Mouse (Mus musculus) brown adipose tissue, adult 24 weeks (tissue): ENCODE data around the gene Mapk6. TPM values are rescaled to one million over a fixed set of nuclear protein-coding genes. Genes with fewer than 3 reads are reported as not detected.
"Not testable (repeated sequence)": the region's sequence is repeated elsewhere in the genome, so short reads cannot be mapped to it uniquely, and the experiment has no call there.

Experiments used
- H3K27ac ChIP-seq: fragments of 200-500 bp; replicated peaks from 2 replicates; pipeline ENCODE4 v1.5.1; 2012; ENCODE audit warnings: low read depth, mild to moderate bottlenecking, low read length
- H3K4me1 ChIP-seq: fragments of 200-500 bp; 2 replicates; pipeline ENCODE4 v1.6.1; 2012; ENCODE audit warnings: low read length, mixed read lengths; ENCODE audit not compliant: control insufficient read depth, insufficient read depth, insufficient read length
- H3K4me3 ChIP-seq: fragments of 200-500 bp; 2 replicates; pipeline ENCODE4 v1.5.1; 2012; ENCODE audit warnings: low read depth, mild to moderate bottlenecking, low read length, moderate library complexity; ENCODE audit not compliant: insufficient read depth
- polyA plus RNA-seq: library from polyadenylated mRNA; stranded (reverse); fragments of >200 nt; gene quantifications from 2 replicates; pipeline ENCODE4 v1.2.4, GENCODE M21; 2012; ENCODE audit not compliant: missing spikeins, insufficient read depth, insufficient read length

Mapk6 gene
- polyA plus RNA-seq, 1 experiment, result 12.0 TPM

GRCm38 (mm10) chr9:75378774-75379173 lies 31.0 kb downstream of the Mapk6 start:
- no peak overlapping the region for H3K27ac ChIP-seq
- no peaks in the 10 kb centered on the region for H3K4me1 ChIP-seq
- H3K4me3 ChIP-seq, result no peak overlapping the region

DNA sequence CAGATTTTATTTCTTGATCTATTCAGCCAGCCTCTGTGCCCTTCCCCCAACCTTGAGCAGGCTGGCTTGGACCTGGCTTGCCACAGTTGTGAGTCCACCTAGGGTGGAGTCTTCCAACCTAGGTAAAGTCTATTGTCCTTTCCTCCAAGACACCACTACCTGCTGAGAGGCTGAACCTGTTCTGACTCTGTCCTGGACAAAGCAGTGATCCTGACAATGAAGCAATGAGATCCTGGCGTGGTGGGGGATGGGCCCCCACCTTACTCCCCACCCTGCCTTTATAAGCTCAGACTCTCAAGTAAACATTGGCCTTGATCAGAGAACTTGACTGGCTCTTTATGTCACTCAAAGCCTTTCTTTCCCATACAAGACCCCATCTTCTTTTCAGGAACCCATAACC lies 33.4 kb downstream of the Mapk6 start:
- H3K4me3 ChIP-seq, result no peak overlapping the region
- no peaks in the 10 kb centered on the region for H3K4me1 ChIP-seq
- no peak overlapping the region for H3K27ac ChIP-seq

- Histone ChIP-seq H3K4me3 (no peak overlapping the region), H3K27ac (no peak overlapping the region), H3K4me1 (no peaks in the 10 kb centered on the region)
These were observed 34.2 kb downstream of the Mapk6 start for GRCm38 (mm10) chr9:75375606-75376005.

GRCm38 (mm10) chr9:75368779-75369178 lies 41.0 kb downstream of the Mapk6 start:
- Histone ChIP-seq H3K4me3 (no peak overlapping the region), H3K27ac (no peak overlapping the region), H3K4me1 (no peaks in the 10 kb centered on the region)

DNA sequence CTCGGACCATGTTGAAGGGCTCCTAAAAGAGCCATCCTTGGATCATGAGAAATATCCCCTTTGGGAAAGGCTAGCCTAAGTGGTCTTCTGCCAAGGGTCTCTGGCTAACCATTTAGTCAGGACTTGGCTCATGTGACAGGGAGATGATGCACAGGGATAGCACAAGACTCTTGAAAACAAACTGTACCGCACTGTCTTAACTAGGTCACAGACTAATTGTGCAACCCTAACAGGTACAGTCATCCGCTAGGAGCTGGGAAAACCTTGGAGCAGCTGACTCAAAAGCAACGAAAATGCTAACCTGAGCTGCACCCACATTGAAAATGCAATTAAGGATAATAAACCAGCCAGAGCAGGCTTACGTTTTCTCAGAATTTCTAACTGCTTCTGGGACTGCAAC lies 43.6 kb downstream of the Mapk6 start:
- Histone ChIP-seq H3K27ac (no peak overlapping the region), H3K4me1 (no peaks in the 10 kb centered on the region), H3K4me3 (no peak overlapping the region)

DNA sequence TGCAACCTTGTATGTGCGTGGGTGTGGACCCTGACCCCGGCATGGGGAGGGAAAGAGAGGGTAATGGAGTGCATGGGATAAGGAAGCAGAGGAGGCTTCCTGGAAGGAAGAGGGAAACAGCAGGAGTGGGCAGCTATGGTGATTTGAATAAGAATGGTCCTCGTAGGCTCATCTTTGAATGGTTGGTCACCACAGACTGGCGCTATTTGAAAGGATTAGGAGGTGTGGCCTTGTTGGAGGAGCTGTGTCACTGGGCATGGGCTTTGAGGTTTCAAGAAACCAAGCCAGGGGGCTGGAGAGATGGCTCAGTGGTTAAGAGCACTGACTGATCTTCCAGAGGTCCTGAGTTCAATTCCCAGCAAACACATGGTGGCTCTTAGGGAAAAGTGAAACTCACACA lies 44.6 kb downstream of the Mapk6 start:
- Histone ChIP-seq H3K4me1 (no peaks in the 10 kb centered on the region), H3K4me3 (no peak overlapping the region), H3K27ac (no peak overlapping the region)

DNA sequence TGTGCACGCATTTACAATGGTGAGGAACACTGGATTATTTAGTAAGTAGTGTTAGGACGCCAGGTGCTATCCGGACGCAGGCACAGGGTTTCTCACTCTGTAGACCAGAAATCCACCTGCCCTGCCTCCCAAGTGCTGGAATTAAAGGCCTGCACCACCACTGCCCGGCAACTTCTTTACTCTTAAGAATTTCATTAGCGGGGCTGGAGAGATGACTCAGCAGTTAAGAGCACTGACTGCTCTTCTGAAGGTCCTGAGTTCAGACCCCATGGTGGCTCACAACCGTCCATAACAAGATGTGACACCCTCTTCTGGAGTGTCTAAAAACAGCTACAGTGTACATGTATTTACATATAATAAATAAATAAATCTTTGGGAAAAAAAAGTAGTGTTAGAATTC lies 46.1 kb downstream of the Mapk6 start:
- H3K4me3 ChIP-seq, H3K27ac ChIP-seq, H3K4me1 ChIP-seq: not testable (repeated sequence)

- H3K4me3 ChIP-seq, result no peak overlapping the region
- H3K4me1 ChIP-seq, result no peaks in the 10 kb centered on the region
- 0 out of 2 replicates have a peak overlapping the region, but pooled peaks have one; percentile 21 for H3K27ac ChIP-seq
These were observed 46.8 kb downstream of the Mapk6 start for GRCm38 (mm10) chr9:75363001-75363400.

DNA sequence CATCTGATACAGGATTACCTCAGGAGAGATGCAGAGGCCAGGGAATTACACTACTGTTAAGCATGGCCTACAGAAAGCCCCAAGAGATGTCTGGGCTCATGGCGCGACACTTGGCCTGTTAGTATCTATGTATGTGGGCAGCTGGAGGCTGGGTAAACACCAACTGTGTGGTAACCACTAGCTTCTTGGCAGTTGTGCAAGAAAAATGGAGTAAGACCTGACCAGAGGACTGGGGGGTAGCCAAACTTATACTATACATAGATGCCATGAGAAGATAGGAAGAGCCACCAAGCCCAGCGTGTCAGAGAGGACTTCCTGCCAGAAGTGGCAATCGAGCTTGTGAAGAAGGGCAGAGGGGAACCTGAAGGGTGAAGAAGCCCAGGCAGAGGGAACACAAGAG lies 47.6 kb downstream of the Mapk6 start:
- no peaks in the 10 kb centered on the region for H3K4me1 ChIP-seq
- no peak overlapping the region for H3K27ac ChIP-seq
- no peak overlapping the region for H3K4me3 ChIP-seq

- Histone ChIP-seq H3K4me3 (no peak overlapping the region), H3K4me1 (no peaks in the 10 kb centered on the region), H3K27ac (no peak overlapping the region)
These were observed 48.1 kb downstream of the Mapk6 start for GRCm38 (mm10) chr9:75361699-75362098.

DNA sequence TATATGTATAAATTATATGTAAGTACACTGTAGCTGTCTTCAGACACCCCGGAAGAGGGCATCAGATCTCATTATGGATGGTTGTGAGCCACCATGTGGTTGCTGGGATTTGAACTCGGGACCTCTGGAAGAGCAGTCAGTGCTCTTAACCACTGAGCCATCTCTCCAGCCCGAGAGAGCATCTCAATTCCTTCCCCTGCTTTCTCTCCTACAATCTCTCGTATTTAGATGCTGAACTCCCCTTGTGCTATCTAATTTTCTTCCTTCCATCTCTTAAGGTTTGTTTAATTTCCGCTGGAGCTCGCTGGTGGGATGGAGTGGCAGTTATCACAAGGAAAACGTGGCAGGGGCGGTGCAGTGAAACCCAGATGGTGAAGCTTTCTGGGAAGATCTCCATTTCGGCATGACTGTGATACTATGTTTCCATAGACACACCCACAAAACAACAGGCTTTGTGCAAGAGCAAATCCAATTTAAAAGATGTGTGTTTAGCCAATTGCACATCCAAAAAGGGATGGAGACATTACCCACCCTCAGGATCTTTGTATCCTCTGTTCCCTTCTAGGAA lies 52.6 kb downstream of the Mapk6 start:
- Histone ChIP-seq H3K4me3 (no peak overlapping the region), H3K4me1 (no peaks in the 10 kb centered on the region), H3K27ac (no peak overlapping the region)

DNA sequence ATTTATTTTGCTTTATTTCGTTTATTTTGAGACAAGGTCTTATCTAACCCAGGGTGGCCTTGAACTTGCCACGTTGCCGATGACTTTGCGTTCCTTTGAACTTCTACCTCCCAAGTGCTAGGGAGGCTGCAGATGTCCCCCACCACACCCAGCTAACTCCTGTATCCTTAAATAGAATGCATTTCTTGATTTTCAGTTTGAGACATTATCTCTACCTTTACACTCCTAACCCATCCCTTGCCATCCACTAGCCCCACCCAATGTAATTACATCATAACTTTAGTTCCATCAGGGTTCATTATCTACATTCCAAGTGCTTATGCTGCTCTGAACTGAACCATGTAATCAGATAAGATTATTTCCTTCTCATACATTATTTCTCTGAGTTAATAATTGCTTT lies 54.0 kb downstream of the Mapk6 start:
- H3K27ac ChIP-seq, result no peak overlapping the region
- no peaks in the 10 kb centered on the region for H3K4me1 ChIP-seq
- no peak overlapping the region for H3K4me3 ChIP-seq

- no peak overlapping the region for H3K4me3 ChIP-seq
These were observed 56.7 kb downstream of the Mapk6 start for GRCm38 (mm10) chr9:75353094-75353493.

DNA sequence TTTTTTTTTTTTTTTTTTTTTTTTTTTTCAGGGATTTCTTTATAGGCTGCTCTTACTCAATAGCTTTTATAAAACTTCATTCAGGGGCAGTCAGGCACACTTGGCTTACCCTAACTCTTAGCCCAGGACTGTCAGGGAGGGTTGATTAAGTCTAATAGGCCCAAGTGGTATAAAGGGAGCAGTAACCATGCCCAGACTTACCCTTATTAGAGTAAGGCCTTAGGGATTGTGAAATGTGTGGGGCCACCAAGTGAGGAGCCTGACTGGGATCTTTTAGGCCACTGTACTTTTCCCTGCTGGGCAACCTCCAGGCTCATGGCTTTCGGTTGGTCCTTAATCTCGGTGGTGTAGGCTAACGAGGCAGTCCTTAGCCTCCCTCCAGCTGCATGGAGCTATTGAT lies 61.2 kb downstream of the Mapk6 start:
- H3K4me3 ChIP-seq, result no peak overlapping the region
- peaks cover 5% of the 10 kb centered on the region; the same call in 1 of the 2 replicates for H3K4me1 ChIP-seq
- 0 out of 2 replicates have a peak overlapping the region, but pooled peaks have one; percentile 14 for H3K27ac ChIP-seq

More at GRCm38 (mm10) chr9:75353094-75353493, 56.7 kb downstream of the Mapk6 start:
- H3K4me1 ChIP-seq, result no peaks in the 10 kb centered on the region
- H3K27ac ChIP-seq, result no peak overlapping the region

DNA sequence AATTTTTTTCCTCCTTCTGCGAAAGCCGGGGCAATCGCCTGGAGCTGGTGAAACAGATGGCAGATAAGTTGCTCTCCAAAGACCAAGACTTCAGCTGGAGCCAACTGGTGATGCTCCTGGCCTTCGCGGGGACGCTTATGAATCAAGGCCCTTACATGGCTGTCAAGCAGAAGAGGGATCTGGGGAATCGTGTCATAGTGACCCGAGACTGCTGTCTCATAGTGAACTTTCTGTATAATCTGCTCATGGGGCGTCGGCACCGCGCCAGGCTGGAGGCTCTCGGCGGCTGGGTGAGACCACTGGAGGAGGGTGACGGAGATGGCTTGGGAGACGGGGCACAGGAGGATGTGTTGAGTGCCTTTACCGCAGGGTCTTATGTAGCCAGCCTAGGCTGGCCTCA lies 61.7 kb downstream of the Mapk6 start:
- Histone ChIP-seq H3K27ac (peak overlapping the region; percentile 51), H3K4me1 (peaks cover 5% of the 10 kb centered on the region; the same call in 1 of the 2 replicates), H3K4me3 (no peak overlapping the region)

- peaks cover 5% of the 10 kb centered on the region; the same call in 1 of the 2 replicates for H3K4me1 ChIP-seq
- H3K4me3 ChIP-seq, result no peak within 1 kb of the TSS
- peak within 1 kb of the TSS; percentile 51 for H3K27ac ChIP-seq
These were observed 62.3 kb downstream of the Mapk6 start, which contains the start of gene Bcl2l10 for GRCm38 (mm10) chr9:75347458-75347857. Gene Bcl2l10 (plus strand): TSS chr9:75347758.
